18 mouse cellular contexts compared by ENCODE assay signal in the genomic region with DNA sequence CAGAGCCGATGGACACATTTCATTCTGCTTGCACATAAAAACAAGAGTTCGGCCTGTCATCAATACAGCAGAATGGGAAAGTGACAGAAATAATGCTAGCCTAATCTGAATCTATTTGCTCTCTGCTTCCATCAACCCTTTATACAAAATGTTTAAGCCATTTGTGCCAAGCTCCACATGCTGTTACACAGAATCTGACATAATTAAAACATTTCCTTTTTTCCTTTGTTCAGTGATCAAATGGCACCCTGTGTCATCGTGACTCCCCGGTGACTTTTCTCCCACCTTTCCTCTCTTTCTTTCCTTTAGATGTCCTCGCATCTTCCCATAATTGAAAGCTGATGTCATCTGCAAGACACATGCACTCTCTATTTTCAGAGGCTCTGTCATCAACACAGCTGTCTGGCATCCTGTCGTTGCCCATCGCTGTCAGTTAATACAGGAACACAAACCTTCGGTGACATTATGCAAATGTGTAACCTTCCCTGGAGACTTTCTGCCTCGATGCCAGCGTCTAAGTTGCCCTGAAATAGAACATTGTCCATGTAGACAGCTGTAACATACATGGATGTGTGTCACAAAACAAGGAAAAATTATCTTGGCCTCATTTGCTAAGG.
DNase-seq lines count a peak whose midpoint lies in the region; ATAC-seq and TF ChIP-seq lines count a peak whose summit lies in the region.
"Had no signal": no experiment of that assay in that cellular context is flagged by ENCODE, and none has a peak within 500 bp of the region (broad histone marks: within the 10 kb centered on the region; RNA-seq: fewer than 3 reads in every experiment).

No protein-coding gene starts in this region.

- no peak overlapping the region for H3K4me3 ChIP-seq in embryonic facial prominence, embryonic 14.5 days (ENCODE audit: low read depth, low read length)
- no peak overlapping the region for H3K4me3 ChIP-seq in embryonic facial prominence, embryonic 10.5 days
- H3K4me3 ChIP-seq in layer of hippocampus, adult 2 months, result no peak overlapping the region
- no peak overlapping the region for H3K4me3 ChIP-seq in midbrain, embryonic 16.5 days (ENCODE audit: low read depth, low read length)
- H3K4me3 ChIP-seq in lung, adult 2 months (replicated peaks; ENCODE audit: extremely low read depth, low read depth, low read length), result no peak overlapping the region
- H3K4me3 ChIP-seq: embryonic facial prominence, embryonic 12.5 days; gastrocnemius, adult 2 months; limb, embryonic 13.5 days; liver, embryonic 15.5 days; stomach, embryonic 15.5 days had no signal

- no peaks in the 10 kb centered on the region for H3K36me3 ChIP-seq in embryonic facial prominence, embryonic 14.5 days (ENCODE audit: control insufficient read depth, insufficient read depth, low read length)
- H3K36me3 ChIP-seq in embryonic facial prominence, embryonic 10.5 days (replicated peaks), result no peaks in the 10 kb centered on the region
- H3K36me3 ChIP-seq in midbrain, embryonic 16.5 days (ENCODE audit: control insufficient read depth, insufficient read depth, low read length), result no peaks in the 10 kb centered on the region
- H3K36me3 ChIP-seq: embryonic facial prominence, embryonic 12.5 days; limb, embryonic 13.5 days; liver, embryonic 15.5 days; stomach, embryonic 15.5 days had no signal

- no peak for ATAC-seq in embryonic facial prominence, embryonic 14.5 days (ENCODE audit: low read depth)
- ATAC-seq in midbrain, embryonic 16.5 days, result peak; percentile 62

- H3K27ac ChIP-seq in embryonic facial prominence, embryonic 14.5 days (replicated peaks; ENCODE audit: low read depth, low read length), result no peak overlapping the region
- no peak overlapping the region for H3K27ac ChIP-seq in embryonic facial prominence, embryonic 10.5 days (replicated peaks)
- no peak overlapping the region for H3K27ac ChIP-seq in layer of hippocampus, adult 2 months
- no peak overlapping the region for H3K27ac ChIP-seq in midbrain, embryonic 16.5 days (ENCODE audit: low read length)
- H3K27ac ChIP-seq: embryonic facial prominence, embryonic 12.5 days; gastrocnemius, adult 2 months; kidney, postnatal 0 days; limb, embryonic 13.5 days; liver, embryonic 15.5 days; stomach, embryonic 15.5 days had no signal

- TF ChIP-seq CTCF in layer of hippocampus, adult 2 months (conservative IDR thresholded peaks at IDR 0.05), result no peak
- no peak for TF ChIP-seq CTCF in lung, adult 2 months (IDR thresholded peaks at IDR 0.05; ENCODE audit: insufficient read depth, low read length)

- TF ChIP-seq POLR2A in lung, adult 2 months (IDR thresholded peaks at IDR 0.05; ENCODE audit: borderline replicate concordance, extremely low read depth, low read depth, low read length), result no peak

- no peak overlapping the region for H3K9ac ChIP-seq in embryonic facial prominence, embryonic 14.5 days (ENCODE audit: low read depth, low read length)
- no peak overlapping the region for H3K9ac ChIP-seq in midbrain, embryonic 16.5 days (ENCODE audit: low read depth, low read length)
- H3K9ac ChIP-seq: embryonic facial prominence, embryonic 12.5 days; limb, embryonic 13.5 days; liver, embryonic 15.5 days; stomach, embryonic 15.5 days had no signal

- WGBS in embryonic facial prominence, embryonic 14.5 days, result 44% methylated on average over 10 of the region's 10 CpGs
- WGBS in embryonic facial prominence, embryonic 10.5 days, result 65% methylated on average over 10 of the region's 10 CpGs
- 43% methylated on average over 10 of the region's 10 CpGs for WGBS in midbrain, embryonic 16.5 days
- WGBS in lung, adult 2 months, result 43% methylated on average over 10 of the region's 10 CpGs

- H3K9me3 ChIP-seq in embryonic facial prominence, embryonic 14.5 days (ENCODE audit: control insufficient read depth, low read length), result no peaks in the 10 kb centered on the region
- no peaks in the 10 kb centered on the region for H3K9me3 ChIP-seq in embryonic facial prominence, embryonic 10.5 days
- no peaks in the 10 kb centered on the region for H3K9me3 ChIP-seq in midbrain, embryonic 16.5 days (replicated peaks; ENCODE audit: control insufficient read depth, low read length, poor library complexity, severe bottlenecking)
- H3K9me3 ChIP-seq: embryonic facial prominence, embryonic 12.5 days; limb, embryonic 13.5 days; liver, embryonic 15.5 days; stomach, embryonic 15.5 days had no signal

- no peak overlapping the region for H3K4me2 ChIP-seq in embryonic facial prominence, embryonic 14.5 days (ENCODE audit: low read depth, low read length)
- H3K4me2 ChIP-seq in midbrain, embryonic 16.5 days (ENCODE audit: low read length), result no peak overlapping the region
- H3K4me2 ChIP-seq: embryonic facial prominence, embryonic 12.5 days; limb, embryonic 13.5 days; liver, embryonic 15.5 days; stomach, embryonic 15.5 days had no signal

- H3K4me1 ChIP-seq in embryonic facial prominence, embryonic 14.5 days (ENCODE audit: control insufficient read depth, insufficient read depth, low read length), result no peaks in the 10 kb centered on the region
- H3K4me1 ChIP-seq in embryonic facial prominence, embryonic 10.5 days, result no peaks in the 10 kb centered on the region
- no peaks in the 10 kb centered on the region for H3K4me1 ChIP-seq in midbrain, embryonic 16.5 days (ENCODE audit: control insufficient read depth, insufficient read depth, low read length)
- peaks cover 3% of the 10 kb centered on the region; the same call in 1 of the 2 replicates for H3K4me1 ChIP-seq in lung, adult 2 months (ENCODE audit: control insufficient read depth, insufficient read depth, low read length)
- H3K4me1 ChIP-seq: embryonic facial prominence, embryonic 12.5 days; limb, embryonic 13.5 days; liver, embryonic 15.5 days; stomach, embryonic 15.5 days had no signal

- peak; percentile 23 for DNase-seq in embryonic facial prominence, embryonic 14.5 days (ENCODE audit: low spot score)
- DNase-seq in embryonic facial prominence, embryonic 10.5 days (ENCODE audit: low spot score), result no peak
- DNase-seq in layer of hippocampus, adult 2 months (ENCODE audit: low spot score in 2 of 2), result peak; percentile 3 to 18
- no peak for DNase-seq in layer of hippocampus, postnatal 25 days (ENCODE audit: extremely low spot score in 1 of 2, low spot score in 1 of 2)
- peak; percentile 19 for DNase-seq in A20 (ENCODE audit: low read depth, low spot score)
- no peak for DNase-seq in right cerebral cortex, adult 18-20 months
- no peak for DNase-seq in lung, adult 2 months
- DNase-seq: adrenal gland, postnatal 10 days; cerebellum, adult 2 months; gastrocnemius, adult 2 months; kidney, adult 11 months; spleen, adult 18-20 months had no signal

- no peaks in the 10 kb centered on the region for H3K27me3 ChIP-seq in embryonic facial prominence, embryonic 14.5 days (replicated peaks; ENCODE audit: control insufficient read depth, insufficient read depth, low read length)
- H3K27me3 ChIP-seq in embryonic facial prominence, embryonic 10.5 days (replicated peaks; ENCODE audit: low read depth, poor library complexity, severe bottlenecking), result no peaks in the 10 kb centered on the region
- no peaks in the 10 kb centered on the region for H3K27me3 ChIP-seq in midbrain, embryonic 16.5 days (ENCODE audit: control insufficient read depth, insufficient read depth, low read depth, low read length)
- H3K27me3 ChIP-seq: embryonic facial prominence, embryonic 12.5 days; limb, embryonic 13.5 days; liver, embryonic 15.5 days; stomach, embryonic 15.5 days had no signal

Comparison
In these comparisons a context has a peak if more than half of its experiments do, and no peak if none do; other contexts are left out.
1. DNase-seq: peak in embryonic facial prominence, embryonic 14.5 days (single experiment), layer of hippocampus, adult 2 months (2 of 2) and A20 (single experiment); none in embryonic facial prominence, embryonic 10.5 days (single experiment), layer of hippocampus, postnatal 25 days (0 of 2), right cerebral cortex, adult 18-20 months (single experiment) and lung, adult 2 months (single experiment).